Mouse (Mus musculus) limb, embryonic 11.5 days (tissue): Measurements from ENCODE around the gene Gm44503. TPM values are rescaled to one million over a fixed set of nuclear protein-coding genes. Genes with fewer than 3 reads are reported as not detected.

ENCODE experiments used
- ATAC-seq: fragments of 200-750 bp; cut with Nextera tagmentation; 2 replicates; pipeline ENCODE4 v1.8.0; 2017; ENCODE audit warnings: low read depth; ENCODE audit not compliant: insufficient number of reproducible peaks, low FRiP score, low TSS enrichment
- DNase-seq: peaks from one replicate; pipeline ENCODE4 v3.0.0-alpha.2; 2015; ENCODE audit warnings: low spot score
- H3K27ac ChIP-seq: fragments of 300-500 bp; sonication (generic); replicated peaks from 2 replicates; pipeline ENCODE4 v1.5.1; 2014; ENCODE audit warnings: low read depth, mild to moderate bottlenecking, low read length
- H3K27me3 ChIP-seq: fragments of 300-500 bp; sonication (generic); 2 replicates; pipeline ENCODE4 v1.6.1; 2014; ENCODE audit warnings: mild to moderate bottlenecking, low read length, mixed read lengths; ENCODE audit not compliant: control insufficient read depth, insufficient read depth
- H3K36me3 ChIP-seq: fragments of 300-500 bp; sonication (generic); 2 replicates; pipeline ENCODE4 v1.6.1; 2014; ENCODE audit warnings: mild to moderate bottlenecking, low read length, moderate library complexity, mixed read lengths; ENCODE audit not compliant: control insufficient read depth, insufficient read depth
- H3K4me1 ChIP-seq: fragments of 300-500 bp; sonication (generic); 2 replicates; pipeline ENCODE4 v1.6.1; 2014; ENCODE audit warnings: low read length, mixed read lengths; ENCODE audit not compliant: control insufficient read depth, insufficient read depth
- H3K4me2 ChIP-seq: fragments of 300-500 bp; sonication (generic); 2 replicates; pipeline ENCODE4 v1.6.1; 2014; ENCODE audit warnings: low read depth, mild to moderate bottlenecking, moderate library complexity; ENCODE audit not compliant: severe bottlenecking
- H3K4me3 ChIP-seq: fragments of 300-500 bp; sonication (generic); 2 replicates; pipeline ENCODE4 v1.5.1; 2014; ENCODE audit warnings: low read depth, low read length
- H3K9ac ChIP-seq: fragments of 300-500 bp; sonication (generic); 2 replicates; pipeline ENCODE4 v1.6.1; 2014; ENCODE audit warnings: mild to moderate bottlenecking, low read length
- H3K9me3 ChIP-seq: fragments of 300-500 bp; sonication (generic); 2 replicates; pipeline ENCODE4 v1.6.1; 2016; ENCODE audit warnings: low read length; ENCODE audit not compliant: control insufficient read depth
- WGBS: fragments of 180-500 bp; shearing (Covaris S2); extraction: QIAGEN DNeasy Blood & Tissue Kit; methylation state at CpG from one replicate; pipeline ENCODE4 v1.1.7; 2014; 5-methylcytosine and 5-hydroxymethylcytosine counted together
- polyA plus RNA-seq: library from polyadenylated mRNA; unstranded; fragments of >200 nt; fragmentation: Nextera tagmentation; extraction: Ambion mirVana; gene quantifications from 2 replicates; pipeline ENCODE4 v1.2.1, GENCODE M21; 2014

The Gm44503 gene
- polyA plus RNA-seq, 1 experiment from 2014 or later, result not detected

- H3K4me1 ChIP-seq, result no peaks in the 10 kb centered on the region
- DNase-seq (no peak), ATAC-seq (no peak)
- H3K4me3 ChIP-seq, result no peak overlapping the region
- WGBS, result 64% methylated on average over 2 of the region's 2 CpGs
- no peak overlapping the region for H3K4me2 ChIP-seq
- H3K9ac ChIP-seq, result no peak overlapping the region
- no peaks in the 10 kb centered on the region for H3K9me3 ChIP-seq
- H3K27me3 ChIP-seq, result no peaks in the 10 kb centered on the region
- no peak overlapping the region for H3K27ac ChIP-seq
- no peaks in the 10 kb centered on the region for H3K36me3 ChIP-seq
Observed at GRCm38 (mm10) chr9:73000487-73000886, 41.8 kb downstream of the Gm44503 start.

DNA sequence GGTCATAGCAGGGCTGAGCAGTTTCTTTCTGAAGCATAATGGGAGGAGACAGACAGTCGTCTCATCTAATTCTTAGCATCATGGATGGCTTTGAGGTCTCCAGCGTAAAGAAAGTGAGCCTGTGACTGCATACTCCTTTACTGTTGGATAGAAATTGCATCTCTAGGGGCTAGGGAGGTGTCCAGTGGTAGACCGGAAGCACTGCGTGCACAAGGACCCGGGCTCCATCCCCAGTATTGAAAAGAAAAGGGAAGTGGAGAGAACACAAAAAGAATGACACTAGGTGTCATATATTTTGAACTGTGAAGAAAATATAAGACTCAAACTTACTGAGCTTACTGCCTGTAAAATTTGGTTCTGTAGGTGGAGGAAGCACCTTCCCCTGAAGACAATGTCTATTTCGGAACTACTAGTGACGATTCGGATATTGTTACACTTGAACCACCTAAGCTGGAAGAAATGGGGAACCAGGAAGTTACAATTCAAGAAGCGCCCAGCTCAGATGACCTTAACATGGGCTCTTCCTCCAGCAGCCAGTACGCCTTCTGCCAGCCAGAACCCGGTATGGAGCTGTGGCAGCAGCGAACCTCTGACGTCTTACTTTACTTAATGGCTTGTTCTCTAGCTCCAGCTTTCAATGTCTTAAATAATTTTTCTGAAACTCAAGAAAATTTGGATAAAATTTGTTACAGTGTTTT lies 42.8 kb downstream of the Gm44503 start:
- ATAC-seq (no peak), DNase-seq (no peak)
- H3K4me3 ChIP-seq, result no peak overlapping the region
- H3K9me3 ChIP-seq, result no peaks in the 10 kb centered on the region
- no peak overlapping the region for H3K9ac ChIP-seq
- no peak overlapping the region for H3K4me2 ChIP-seq
- H3K27me3 ChIP-seq, result no peaks in the 10 kb centered on the region
- H3K4me1 ChIP-seq, result no peaks in the 10 kb centered on the region
- no peak overlapping the region for H3K27ac ChIP-seq
- H3K36me3 ChIP-seq, result no peaks in the 10 kb centered on the region
- WGBS, result 91% methylated on average over 13 of the region's 13 CpGs

DNA sequence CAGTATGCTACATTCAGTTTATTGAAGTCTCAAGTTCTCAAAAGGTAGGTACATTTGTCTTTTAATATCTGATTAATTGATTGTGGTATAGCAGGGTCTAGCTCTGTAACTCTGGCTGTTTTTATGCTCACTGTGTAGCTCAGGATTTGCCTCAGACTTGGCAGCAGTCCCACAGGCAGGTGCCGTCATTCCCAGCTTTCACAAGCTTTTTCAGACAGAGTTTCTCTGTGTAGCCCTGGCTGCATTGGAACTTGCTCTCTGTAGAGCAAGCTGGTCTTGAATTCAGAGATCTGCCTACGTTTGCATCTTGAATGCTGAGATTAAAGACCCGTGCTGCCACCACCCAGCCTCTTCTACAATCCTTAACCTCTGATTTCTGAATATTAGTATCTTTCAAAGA lies 43.5 kb downstream of the Gm44503 start:
- H3K9me3 ChIP-seq, result no peaks in the 10 kb centered on the region
- DNase-seq, result no peak
- no peaks in the 10 kb centered on the region for H3K4me1 ChIP-seq
- no peak overlapping the region for H3K27ac ChIP-seq
- no peak for ATAC-seq
- H3K27me3 ChIP-seq, result no peaks in the 10 kb centered on the region
- no peak overlapping the region for H3K9ac ChIP-seq
- H3K4me2 ChIP-seq, result no peak overlapping the region
- 76% methylated on average over 3 of the region's 3 CpGs for WGBS
- no peak overlapping the region for H3K4me3 ChIP-seq
- H3K36me3 ChIP-seq, result no peaks in the 10 kb centered on the region

DNA sequence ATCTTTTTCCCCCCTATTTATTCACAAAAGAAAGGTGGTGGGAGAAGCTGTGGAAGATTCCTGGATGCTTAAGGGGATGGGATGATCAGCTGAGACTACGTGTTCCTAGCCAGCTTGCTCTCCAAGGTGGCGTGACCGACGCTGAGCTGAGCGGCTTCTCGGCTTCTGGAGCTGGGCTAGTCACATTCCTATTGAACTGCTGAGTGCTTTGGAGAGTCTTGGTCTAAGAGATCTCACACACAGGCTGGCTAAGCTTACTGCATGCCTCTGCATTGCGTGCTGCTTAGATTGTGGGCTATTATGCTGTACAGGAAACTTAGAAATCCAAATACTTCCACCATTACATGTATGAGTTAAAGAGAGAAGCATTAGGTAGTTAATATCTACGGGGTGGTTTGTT lies 45.4 kb downstream of the Gm44503 start:
- 87% methylated on average over 8 of the region's 8 CpGs for WGBS
- no peak overlapping the region for H3K27ac ChIP-seq
- H3K4me3 ChIP-seq, result no peak overlapping the region
- H3K36me3 ChIP-seq, result no peaks in the 10 kb centered on the region
- no peaks in the 10 kb centered on the region for H3K27me3 ChIP-seq
- H3K4me1 ChIP-seq, result no peaks in the 10 kb centered on the region
- H3K4me2 ChIP-seq, result no peak overlapping the region
- ATAC-seq, result no peak
- no peak overlapping the region for H3K9ac ChIP-seq
- no peak for DNase-seq
- H3K9me3 ChIP-seq, result no peaks in the 10 kb centered on the region

DNA sequence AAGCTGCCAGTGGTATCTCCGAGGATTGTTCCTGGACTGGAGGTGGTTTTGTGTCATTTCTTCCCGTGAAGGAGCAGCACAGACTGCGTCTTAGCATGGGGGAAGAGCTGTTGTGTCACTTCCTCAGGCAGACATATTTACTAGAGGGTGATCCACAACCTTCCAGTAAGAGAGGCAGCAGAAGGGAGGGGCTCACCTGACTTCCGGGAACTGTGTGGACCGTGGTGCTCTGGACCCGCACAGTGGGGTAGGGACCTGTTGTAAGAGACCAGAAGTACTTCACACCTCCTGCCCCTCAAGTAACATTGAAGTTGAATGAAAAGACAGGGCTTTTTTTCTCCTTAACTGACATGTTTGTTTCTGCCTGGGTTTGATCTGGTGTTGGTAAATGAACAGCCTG lies 46.5 kb downstream of the Gm44503 start:
- 83% methylated on average over 6 of the region's 6 CpGs for WGBS
- no peak for ATAC-seq

DNA sequence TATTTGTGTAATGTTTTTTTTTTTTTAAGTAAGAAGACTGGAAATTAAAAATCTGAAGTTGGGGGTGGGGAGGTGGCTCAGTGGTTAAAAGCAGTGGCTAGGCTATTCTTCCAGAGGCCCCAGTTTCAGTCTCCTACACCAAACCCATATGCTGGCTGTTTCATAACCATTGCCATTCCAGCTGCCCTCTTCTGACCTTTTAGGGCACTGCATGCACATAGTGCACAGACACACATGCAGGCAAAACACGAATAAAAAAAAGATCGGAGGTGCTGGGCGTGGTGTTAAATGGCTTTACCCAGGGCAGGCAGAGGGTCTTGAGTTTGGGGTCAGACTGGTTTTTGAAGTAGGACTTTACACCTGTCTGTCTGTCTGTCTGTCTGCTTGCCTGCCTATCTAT lies 47.5 kb downstream of the Gm44503 start:
- no peak for ATAC-seq
- no peaks in the 10 kb centered on the region for H3K4me1 ChIP-seq
- H3K9ac ChIP-seq, result no peak overlapping the region
- DNase-seq, result no peak
- no peak overlapping the region for H3K4me2 ChIP-seq
- no peaks in the 10 kb centered on the region for H3K9me3 ChIP-seq
- no peak overlapping the region for H3K4me3 ChIP-seq
- H3K27ac ChIP-seq, result no peak overlapping the region
- no peaks in the 10 kb centered on the region for H3K36me3 ChIP-seq
- WGBS, result 100% methylated on average over 3 of the region's 3 CpGs
- H3K27me3 ChIP-seq, result no peaks in the 10 kb centered on the region

More for the DNA sequence above, 46.5 kb downstream of the Gm44503 start:
- Histone ChIP-seq H3K9me3 (no peaks in the 10 kb centered on the region), H3K27ac (no peak overlapping the region), H3K9ac (no peak overlapping the region), H3K27me3 (no peaks in the 10 kb centered on the region), H3K4me1 (no peaks in the 10 kb centered on the region), H3K4me2 (no peak overlapping the region), H3K4me3 (no peak overlapping the region), H3K36me3 (no peaks in the 10 kb centered on the region)
- DNase-seq, result no peak

GRCm38 (mm10) chr9:73008384-73008783 lies 49.7 kb downstream of the Gm44503 start:
- Histone ChIP-seq H3K4me1 (no peaks in the 10 kb centered on the region), H3K27me3 (no peaks in the 10 kb centered on the region), H3K4me3 (no peak overlapping the region), H3K9ac (no peak overlapping the region), H3K9me3 (no peaks in the 10 kb centered on the region), H3K27ac (no peak overlapping the region), H3K36me3 (no peaks in the 10 kb centered on the region), H3K4me2 (no peak overlapping the region)
- WGBS, result 71% methylated on average over 3 of the region's 3 CpGs
- DNase-seq (no peak), ATAC-seq (no peak)

GRCm38 (mm10) chr9:73012629-73013028 lies 54.0 kb downstream of the Gm44503 start:
- DNase-seq (no peak), ATAC-seq (no peak)
- 86% methylated on average over 4 of the region's 4 CpGs for WGBS
- Histone ChIP-seq H3K9ac (no peak overlapping the region), H3K27me3 (no peaks in the 10 kb centered on the region), H3K4me1 (no peaks in the 10 kb centered on the region), H3K27ac (no peak overlapping the region), H3K4me3 (no peak overlapping the region), H3K4me2 (no peak overlapping the region), H3K9me3 (no peaks in the 10 kb centered on the region), H3K36me3 (peaks cover 5% of the 10 kb centered on the region; the same call in 1 of the 2 replicates)

DNA sequence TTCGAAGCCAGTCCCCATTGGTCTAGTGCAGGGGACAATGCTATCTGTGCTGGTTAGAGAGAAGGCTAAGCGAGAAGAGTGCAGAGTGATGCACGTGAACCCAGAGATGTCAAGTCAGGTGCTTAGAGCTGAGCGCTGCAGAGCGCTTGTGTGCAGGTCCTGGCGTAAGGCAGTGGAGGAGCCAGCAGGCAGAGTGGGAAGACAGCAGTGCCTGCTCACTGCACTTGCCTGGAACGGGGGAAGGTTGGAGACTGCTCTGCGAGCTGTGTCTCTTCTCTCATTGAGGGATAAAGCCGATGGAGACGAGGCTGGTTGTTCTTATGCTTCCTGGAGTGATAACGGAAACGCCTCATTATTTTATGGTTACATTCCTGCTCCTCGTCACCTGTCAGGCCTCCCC lies 56.1 kb downstream of the Gm44503 start:
- H3K4me2 ChIP-seq, result no peak overlapping the region
- H3K36me3 ChIP-seq, result peaks cover 5% of the 10 kb centered on the region; the same call in 1 of the 2 replicates
- no peak overlapping the region for H3K27ac ChIP-seq
- WGBS, result 72% methylated on average over 13 of the region's 13 CpGs
- ATAC-seq (no peak), DNase-seq (no peak)
- H3K9me3 ChIP-seq, result no peaks in the 10 kb centered on the region
- no peaks in the 10 kb centered on the region for H3K27me3 ChIP-seq
- H3K4me1 ChIP-seq, result no peaks in the 10 kb centered on the region
- H3K9ac ChIP-seq, result no peak overlapping the region
- no peak overlapping the region for H3K4me3 ChIP-seq
